Mouse (Mus musculus): ENCODE data around the gene Pdzph1. TPM values are rescaled to one million over a fixed set of nuclear protein-coding genes. Genes with fewer than 3 reads are reported as not detected.

Pdzph1 gene
- not detected in 2 replicates for total RNA-seq (2023)

DNA sequence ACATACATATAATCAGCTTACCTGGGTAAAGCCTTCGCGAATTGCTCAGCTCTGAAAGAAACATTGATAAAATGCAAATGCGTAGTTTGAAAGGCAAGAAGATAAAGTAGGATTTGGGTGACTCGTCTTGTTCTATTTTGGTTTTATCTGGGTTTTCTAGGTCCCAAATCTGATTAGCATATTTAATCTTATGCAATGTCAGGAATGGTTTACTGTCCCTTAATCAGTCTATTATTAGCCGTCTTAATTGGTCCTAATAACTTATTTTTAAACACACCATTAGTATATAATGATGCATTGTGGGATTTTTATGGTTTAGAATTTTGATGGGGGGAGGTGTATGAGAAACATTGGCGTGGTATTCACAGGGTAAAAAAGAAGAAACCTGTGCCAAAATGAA lies at the start of gene Pdzph1:
TSS of gene Pdzph1 (minus strand) at position 101 of the 400 bp plus-strand sequence.

DNA sequence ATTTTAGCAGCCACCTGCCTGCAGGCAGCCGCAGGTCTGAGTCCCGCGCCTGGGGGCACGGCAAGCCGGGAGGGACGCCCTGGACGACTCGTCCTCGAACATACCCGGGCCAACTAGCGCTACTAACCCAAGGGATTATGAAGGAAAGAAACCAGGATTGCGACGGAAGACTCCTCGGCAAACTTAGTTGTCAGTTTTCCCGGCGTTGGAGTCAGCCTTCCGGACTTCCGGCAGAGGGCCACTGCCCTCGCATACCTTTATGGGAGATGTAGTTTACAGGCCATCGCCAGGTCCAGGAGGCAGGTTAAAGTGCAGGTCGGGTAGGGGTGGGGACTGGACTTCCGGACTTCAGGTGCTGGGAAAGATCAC lies 21.9 kb upstream of the Pdzph1 start, which contains the start of gene Nudt12:
TSS of gene Nudt12 (minus strand) at position 282 of the 369 bp plus-strand sequence.

Other genes with a start within 250 kb of the Pdzph1 start
- gene Nudt12, start 22.0 kb upstream of the Pdzph1 start, total RNA-seq (2023): 0.69 and 1.4 TPM in 2 replicates